Mouse (Mus musculus) layer of hippocampus, adult 11-12 months (tissue): ENCODE data around the gene Pnmal2.

Experiments used
- DNase-seq: peaks from one replicate; pipeline ENCODE4 v3.0.0; 2022; ENCODE audit warnings: low spot score

The Pnmal2 gene

DNA sequence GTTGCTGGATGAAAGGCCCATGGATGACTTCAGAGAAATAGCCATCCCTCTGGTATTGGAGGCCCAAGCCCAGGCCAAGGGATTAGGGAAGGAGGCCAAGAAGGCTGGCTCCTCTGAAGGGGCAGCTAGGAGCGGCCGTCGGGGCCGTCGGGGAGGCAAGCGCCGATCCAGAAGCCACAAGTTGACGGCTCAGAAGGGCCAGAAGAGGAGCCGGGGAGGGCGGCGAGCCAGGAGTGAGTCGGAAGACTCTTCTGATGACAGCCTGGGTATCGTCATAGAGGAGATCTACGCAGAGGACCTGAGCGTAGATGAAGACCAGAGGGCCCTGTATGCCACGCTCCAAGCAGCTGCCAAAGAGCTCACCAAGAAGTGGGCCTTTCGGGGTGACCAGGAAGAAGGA is 937 bp downstream of the Pnmal2 start:
- no peak for DNase-seq

- no peak for DNase-seq
Measured at GRCm38 (mm10) chr7:16946441-16947348, 2.2 kb downstream of the Pnmal2 start.

DNA sequence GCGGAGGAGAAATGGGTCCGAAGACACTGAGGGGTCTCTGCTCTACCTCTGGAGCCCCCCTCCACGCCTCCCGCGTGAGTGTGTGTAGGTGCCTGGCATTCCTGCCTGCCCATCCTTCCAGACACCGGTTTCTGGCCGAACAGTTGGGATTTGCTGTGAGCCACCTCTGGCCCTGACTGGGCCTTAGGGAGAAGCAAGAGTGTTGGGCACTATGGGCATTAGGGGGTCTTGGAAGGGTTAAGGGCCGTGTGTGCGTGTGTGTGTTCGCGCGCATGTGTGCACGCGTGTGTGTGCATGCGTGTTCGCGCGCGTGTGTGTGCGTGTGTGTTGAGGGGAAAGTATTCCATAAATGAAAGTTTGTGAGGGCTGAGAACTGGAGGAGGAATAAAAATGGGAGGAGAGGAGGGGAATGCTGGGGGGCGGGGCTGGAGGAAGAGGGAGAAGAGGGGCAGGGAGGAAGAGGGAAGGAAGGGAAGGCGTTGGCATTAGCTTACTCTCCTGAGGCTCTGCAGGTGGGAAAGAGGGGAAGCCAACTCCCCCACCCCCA is 2.9 kb downstream of the Pnmal2 start:
- no peak for DNase-seq

DNA sequence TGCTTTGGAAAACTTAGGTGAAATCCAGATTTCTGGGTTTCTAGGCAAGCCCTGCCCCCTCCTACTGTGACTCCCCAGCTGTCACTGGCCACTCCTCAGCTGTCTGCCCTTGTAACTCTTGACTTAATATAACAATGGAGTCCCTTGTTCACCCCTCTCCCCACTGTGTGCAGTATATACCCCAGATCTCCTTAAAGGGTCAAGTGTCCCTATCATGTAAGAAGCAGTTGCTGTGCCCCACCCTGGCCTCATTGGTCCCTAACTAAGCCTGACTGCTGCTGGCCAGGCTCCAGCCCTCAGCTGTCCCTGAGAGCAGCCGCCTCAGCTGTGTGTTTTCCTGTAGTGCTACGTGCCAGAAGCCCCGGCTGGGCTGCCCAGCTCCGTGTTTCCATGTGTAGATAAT is 3.5 kb downstream of the Pnmal2 start:
- DNase-seq, result no peak

GRCm38 (mm10) chr7:16948923-16949458 is 4.5 kb downstream of the Pnmal2 start:
- no peak for DNase-seq

- peak; percentile 85 for DNase-seq
Measured at GRCm38 (mm10) chr7:16949908-16950841, 5.7 kb downstream of the Pnmal2 start.

GRCm38 (mm10) chr7:16950861-16951635 is 6.6 kb downstream of the Pnmal2 start:
- peak; percentile 87 for DNase-seq

DNA sequence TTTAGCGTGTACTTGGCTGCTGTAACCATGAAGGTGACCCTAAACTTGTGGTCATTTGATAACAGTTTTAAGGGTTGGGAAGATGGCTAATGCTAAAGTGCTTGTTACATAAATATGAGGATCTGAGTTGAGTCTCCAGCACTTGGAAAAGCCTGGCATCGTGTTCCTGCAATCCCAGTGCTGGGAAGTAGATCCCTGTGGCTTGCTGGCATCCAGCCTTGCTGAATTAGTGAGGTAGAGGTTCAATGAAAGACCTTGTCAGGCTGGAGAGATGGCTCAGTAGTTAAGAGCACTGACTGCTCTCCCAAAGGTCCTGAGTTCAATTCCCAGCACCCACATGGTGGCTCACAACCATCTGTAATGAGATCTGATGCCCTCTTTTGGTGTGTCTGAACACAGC is 9.3 kb downstream of the Pnmal2 start:
- DNase-seq, result peak; percentile 6

DNA sequence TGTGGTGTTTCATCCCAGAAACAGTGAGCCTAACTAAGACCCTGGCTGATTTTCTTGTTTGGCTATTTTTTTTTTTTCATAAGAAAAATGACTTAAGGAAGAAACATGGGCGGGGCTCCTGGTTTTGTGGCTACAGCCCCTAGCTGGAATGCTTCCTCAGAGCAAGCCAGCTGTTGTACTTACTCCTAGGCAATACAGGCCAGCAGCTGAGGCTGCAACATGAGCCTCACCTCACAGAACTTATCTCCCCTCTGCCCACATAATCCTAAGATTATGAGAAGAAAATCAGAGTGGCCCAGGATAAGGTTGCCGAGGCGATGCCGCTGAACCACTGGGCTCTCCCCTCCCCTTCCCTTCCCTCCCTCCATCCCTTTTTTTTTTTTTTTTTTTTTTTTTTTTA is 11.2 kb downstream of the Pnmal2 start:
- no peak for DNase-seq

DNA sequence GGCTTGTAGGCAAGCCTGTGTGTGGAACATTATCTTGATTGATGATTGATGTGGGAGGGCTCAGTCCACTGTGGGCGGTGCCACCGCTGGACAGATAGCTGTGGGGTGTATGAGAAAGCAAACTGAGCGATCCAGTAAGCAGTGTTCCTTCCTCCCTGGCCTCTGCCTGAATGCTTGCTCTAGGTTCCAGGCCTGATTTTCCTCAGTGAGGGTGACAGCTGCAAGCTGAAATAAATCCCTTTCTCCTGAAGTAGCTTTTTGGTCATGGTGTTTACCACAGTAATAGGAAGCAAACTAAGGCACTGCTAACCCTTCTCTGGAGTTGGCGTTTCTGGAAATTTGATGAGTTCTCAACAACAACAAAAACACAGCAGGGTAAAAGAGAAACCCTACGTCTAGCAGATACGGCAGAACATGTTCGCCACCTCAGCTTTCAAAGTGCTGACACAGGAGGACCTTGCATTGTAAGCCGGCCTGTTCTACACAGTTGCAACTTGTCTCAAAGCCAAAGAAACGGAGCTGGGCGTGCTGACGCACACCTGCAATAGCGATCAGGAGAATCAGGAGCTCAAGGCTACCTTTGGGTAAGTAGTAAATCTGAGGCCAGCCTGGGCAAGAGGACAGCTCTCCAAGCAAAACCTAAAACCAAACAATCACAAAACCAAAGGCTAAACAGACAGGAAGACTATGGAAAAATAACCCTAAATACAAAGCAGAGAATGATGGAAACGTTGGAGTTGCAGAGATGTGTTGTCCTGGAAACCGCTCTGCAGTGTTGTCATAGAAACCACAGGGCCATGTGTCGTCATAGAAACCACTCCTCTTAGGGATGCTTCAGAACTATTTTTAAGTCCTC is 12.2 kb downstream of the Pnmal2 start:
- DNase-seq, result peak; percentile 75

GRCm38 (mm10) chr7:16959539-16960187 is 15.2 kb downstream of the Pnmal2 start, which contains the start of gene Pnmal1:
Pnmal1 (plus strand) TSS chr7:16959679.
- peak; percentile 94 for DNase-seq

GRCm38 (mm10) chr7:16961678-16962077 is 17.2 kb downstream of the Pnmal2 start:
- DNase-seq, result no peak

DNA sequence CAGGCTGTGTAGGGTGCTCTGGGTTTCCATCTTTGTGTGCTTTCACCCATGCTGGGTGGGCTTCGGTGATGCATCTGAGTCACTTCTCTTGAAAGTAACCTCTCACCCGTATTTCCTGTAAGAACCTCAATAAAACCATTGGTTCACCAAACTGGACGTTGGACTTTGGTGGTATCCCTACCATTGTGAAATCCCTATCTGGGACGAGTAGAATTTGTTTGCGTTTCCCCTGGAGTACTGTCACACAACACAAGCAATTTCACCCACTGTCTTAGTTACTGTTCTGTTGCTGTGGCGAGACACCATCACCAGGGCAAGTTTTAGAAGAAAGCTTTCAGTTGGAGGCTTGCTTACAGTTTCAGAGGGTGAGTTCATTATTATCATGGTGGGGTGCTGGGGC is 23.9 kb downstream of the Pnmal2 start:
- no peak for DNase-seq

DNA sequence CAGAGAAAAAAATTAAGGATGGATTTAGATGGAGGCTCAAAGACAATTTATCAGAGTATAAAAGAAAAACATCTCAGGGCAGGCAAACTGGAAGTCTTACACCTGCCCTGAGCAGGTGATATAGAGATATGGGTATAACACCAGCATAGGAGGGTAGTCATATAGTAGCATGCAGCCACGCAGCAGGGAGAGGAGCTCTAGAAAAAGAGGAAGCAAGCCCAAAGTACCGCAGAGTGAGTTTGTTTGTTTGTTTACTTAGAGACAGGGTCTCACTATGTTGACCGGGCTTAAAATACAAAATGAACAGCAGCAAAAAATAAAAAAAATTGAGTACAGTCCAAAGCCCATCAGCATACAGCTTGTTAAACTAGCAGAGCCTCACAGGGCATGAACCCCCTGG is 26.7 kb downstream of the Pnmal2 start:
- no peak for DNase-seq

GRCm38 (mm10) chr7:16974018-16974417 is 29.5 kb downstream of the Pnmal2 start:
- DNase-seq, result peak; percentile 69

GRCm38 (mm10) chr7:16976298-16976697 is 31.8 kb downstream of the Pnmal2 start:
- no peak for DNase-seq

GRCm38 (mm10) chr7:16978173-16978572 is 33.7 kb downstream of the Pnmal2 start:
- DNase-seq, result no peak

DNA sequence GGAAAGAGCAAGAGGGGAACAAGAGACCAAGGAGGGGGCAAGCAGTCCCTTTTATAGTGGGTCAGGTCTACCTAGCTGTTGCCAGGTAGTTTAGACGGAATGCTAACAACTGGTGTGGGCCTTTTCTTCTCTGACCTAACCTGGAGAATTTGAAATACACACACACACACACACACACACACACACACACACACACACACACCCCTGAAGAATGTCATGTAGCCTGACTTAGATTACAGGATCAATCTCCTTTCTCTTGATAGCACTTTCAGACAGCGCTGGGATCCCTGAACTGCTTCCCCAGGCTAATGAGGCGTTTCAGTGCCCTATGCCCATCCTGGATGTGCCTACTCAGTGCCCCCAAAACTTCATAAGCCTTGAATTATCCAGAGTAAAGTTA is 34.1 kb downstream of the Pnmal2 start:
- DNase-seq, result no peak

DNA sequence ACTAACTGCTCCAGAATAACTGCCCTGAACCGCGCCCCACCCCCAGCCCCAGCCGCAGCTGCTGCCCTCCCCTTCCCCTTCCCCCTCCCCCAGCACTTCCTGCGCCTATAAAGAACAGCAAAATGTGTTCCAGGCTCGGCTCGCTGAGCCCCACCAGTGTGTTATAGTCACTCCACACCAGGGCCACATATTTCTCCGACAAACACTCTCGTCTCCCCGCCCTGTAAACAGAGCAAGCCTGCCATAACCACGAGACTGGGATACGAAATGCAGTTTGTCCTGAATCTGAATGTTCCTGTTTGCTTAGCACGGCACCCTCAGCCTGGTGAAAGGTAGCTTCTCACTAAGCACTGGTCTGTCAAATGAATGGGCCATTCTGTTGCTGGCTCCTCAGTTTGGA is 35.9 kb downstream of the Pnmal2 start:
- no peak for DNase-seq
